Mouse (Mus musculus): ENCODE results near the gene Nrxn3.

DNA sequence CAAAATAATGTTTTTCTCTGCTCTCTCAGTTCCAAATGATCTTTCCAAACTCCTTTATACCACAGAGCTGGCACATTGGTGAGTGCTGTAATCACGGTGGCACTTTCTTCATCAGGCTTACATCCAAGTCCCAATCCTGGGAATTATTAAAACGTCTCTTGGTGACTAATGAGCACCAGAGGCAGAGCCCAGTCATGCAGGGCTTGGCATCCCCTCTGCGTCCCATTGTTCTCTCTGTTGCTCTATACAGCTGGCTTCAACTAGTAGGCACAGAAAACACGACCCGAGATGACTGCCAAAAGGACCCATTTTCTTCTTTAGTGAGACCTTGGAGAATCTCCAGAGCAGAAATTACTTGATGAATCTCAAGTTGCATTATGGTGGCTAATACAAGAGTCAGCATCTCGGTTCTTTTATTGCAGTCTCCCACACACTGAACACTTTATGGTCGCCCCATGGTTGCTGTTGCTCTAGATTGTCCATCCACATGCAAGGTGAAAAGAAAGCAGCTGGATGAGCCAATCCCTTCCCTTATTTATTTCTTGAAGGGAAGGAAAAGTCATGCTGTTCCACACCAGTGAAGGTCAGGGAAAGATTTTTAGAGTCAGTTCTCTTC, 1552.1 kb downstream of the Nrxn3 start:
- TF ChIP-seq CTCF (IDR thresholded peaks at IDR 0.05; ENCODE audit: control insufficient read depth, insufficient read depth, low read length) = no peak
- no peak for TF ChIP-seq POLR2A (IDR thresholded peaks at IDR 0.05; ENCODE audit: borderline replicate concordance, control insufficient read depth, low read depth, low read length)
